In the genomic region with DNA sequence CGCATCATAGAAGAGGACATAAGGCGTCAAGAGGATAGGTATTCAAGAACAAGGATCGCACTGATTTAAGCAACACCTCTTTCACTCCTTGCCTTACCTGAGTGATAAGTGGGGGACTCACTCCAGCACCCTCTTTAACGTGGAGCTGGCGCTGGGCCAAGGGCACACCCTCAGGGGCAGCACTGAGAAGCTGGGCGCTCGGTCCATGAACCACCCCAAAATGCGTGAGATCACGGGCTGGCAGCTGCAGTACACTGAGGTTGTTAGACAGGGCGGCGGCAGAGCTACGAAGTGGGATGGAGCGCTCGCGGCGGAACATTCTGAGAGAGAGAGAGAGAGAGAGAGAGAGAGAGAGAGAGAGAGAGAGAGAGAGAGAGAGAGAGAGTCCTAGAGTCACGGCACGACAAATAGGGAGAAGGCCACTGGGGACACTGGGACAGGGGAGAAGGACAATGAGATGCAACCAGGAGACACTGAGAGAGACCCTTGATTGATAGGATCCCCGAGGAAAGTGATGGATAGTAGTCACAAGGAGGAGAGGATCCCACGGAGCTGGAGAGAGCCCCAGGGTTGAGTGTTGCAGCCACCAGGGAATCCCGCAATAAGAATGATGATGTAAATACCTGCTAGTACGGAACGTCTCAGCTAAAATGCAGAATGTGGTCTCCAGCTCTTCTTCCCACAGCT, we compare ENCODE assay signal across 8 mouse cellular contexts. TPM values are rescaled to one million over a fixed set of nuclear protein-coding genes. Genes with fewer than 3 reads are reported as not detected.
A peak's percentile ranks its signal among the peaks of the same experiment; 100 is the strongest.
DNase-seq lines count a peak whose midpoint lies in the region; ATAC-seq and TF ChIP-seq lines count a peak whose summit lies in the region.

No protein-coding gene starts in this region.

- no peak for TF ChIP-seq EP300 in heart, adult 2 months (IDR thresholded peaks at IDR 0.05; ENCODE audit: insufficient read depth, low read depth, low read length)

- peak overlapping the region; percentile 53 for H3K9ac ChIP-seq in heart, adult 2 months (ENCODE audit: low read depth, low read length)
- peak overlapping the region; percentile 74 for H3K9ac ChIP-seq in hindbrain, embryonic 16.5 days (ENCODE audit: low read depth, low read length)
- H3K9ac ChIP-seq in midbrain, embryonic 14.5 days (replicated peaks; ENCODE audit: low read length), result peak overlapping the region; percentile 64

- H3K4me1 ChIP-seq in heart, adult 2 months (ENCODE audit: control insufficient read depth, insufficient read depth, low read length), result peaks cover 1% of the 10 kb centered on the region; the same call in 1 of the 2 replicates
- H3K4me1 ChIP-seq in cortical plate, adult 2 months (ENCODE audit: control insufficient read depth, insufficient read depth, low read length), result peaks cover 2% of the 10 kb centered on the region
- H3K4me1 ChIP-seq in hindbrain, embryonic 16.5 days (ENCODE audit: control insufficient read depth, insufficient read depth, low read depth, low read length), result peaks cover 9% of the 10 kb centered on the region
- H3K4me1 ChIP-seq in midbrain, embryonic 14.5 days (ENCODE audit: control insufficient read depth, insufficient read depth, low read length), result peaks cover 15% of the 10 kb centered on the region

- H3K79me2 ChIP-seq in heart, adult 2 months (replicated peaks; ENCODE audit: control insufficient read depth, insufficient read depth, low read length), result no peaks in the 10 kb centered on the region
- no peaks in the 10 kb centered on the region for H3K79me2 ChIP-seq in C2C12 (ENCODE audit: control insufficient read depth, insufficient read depth)

- H3ac ChIP-seq in C2C12 (ENCODE audit: control insufficient read depth, insufficient read length, low read depth), result peak overlapping the region; percentile 65

- H3K27me3 ChIP-seq in heart, adult 2 months (ENCODE audit: control insufficient read depth, insufficient read depth, low read length), result no peaks in the 10 kb centered on the region
- peaks cover under 1% of the 10 kb centered on the region for H3K27me3 ChIP-seq in C2C12 (ENCODE audit: control insufficient read depth, insufficient read depth, insufficient read length)
- H3K27me3 ChIP-seq in hindbrain, embryonic 16.5 days (replicated peaks; ENCODE audit: control insufficient read depth, insufficient read depth, low read length), result peaks cover 8% of the 10 kb centered on the region
- H3K27me3 ChIP-seq in midbrain, embryonic 14.5 days (ENCODE audit: control insufficient read depth, insufficient read depth, low read length), result peaks cover 8% of the 10 kb centered on the region

- H3K27ac ChIP-seq in heart, adult 2 months, result no peak overlapping the region
- no peak overlapping the region for H3K27ac ChIP-seq in cortical plate, adult 2 months (ENCODE audit: insufficient read depth, low read length)
- H3K27ac ChIP-seq in hindbrain, embryonic 16.5 days (ENCODE audit: low read depth, low read length), result no peak overlapping the region
- peak overlapping the region; percentile 13; the same call in 1 of the 2 replicates for H3K27ac ChIP-seq in midbrain, embryonic 14.5 days (replicated peaks; ENCODE audit: low read depth, low read length)

- peaks cover 2% of the 10 kb centered on the region for H3K79me3 ChIP-seq in C2C12 (ENCODE audit: low read depth)

- intact Hi-C loops in heart, adult 2 months (cut with DNase I), result no loop called here
- intact Hi-C loops in heart, postnatal 10 days (cut with DNase I), result loop anchor here (2.0 kb wide), 1 partner anchor 13 kb away; no protein-coding TSS in a partner anchor

- peak overlapping the region; percentile 89 for H3K4me2 ChIP-seq in hindbrain, embryonic 16.5 days (ENCODE audit: low read length)
- H3K4me2 ChIP-seq in midbrain, embryonic 14.5 days (ENCODE audit: low read length), result peak overlapping the region; percentile 81

- WGBS in heart, adult 2 months, result 12% methylated on average over 23 of the region's 23 CpGs
- 8% methylated on average over 23 of the region's 23 CpGs for WGBS in hindbrain, embryonic 16.5 days
- WGBS in midbrain, embryonic 14.5 days, result 7% methylated on average over 23 of the region's 23 CpGs

- ATAC-seq in hindbrain, embryonic 16.5 days, result peak; percentile 52
- ATAC-seq in midbrain, embryonic 14.5 days (ENCODE audit: low FRiP score, low TSS enrichment), result no peak; the same call in 1 of the 2 replicates

- peak in 1 of 2 experiments; percentile 33 for DNase-seq in heart, adult 2 months
- no peak for DNase-seq in heart, postnatal 10 days
- DNase-seq in midbrain, embryonic 14.5 days, result no peak
- no peak for DNase-seq in layer of hippocampus, adult 9-11 months
- DNase-seq in gastrocnemius, adult 18-20 months (ENCODE audit: low spot score), result no peak

- peak overlapping the region; percentile 52 for H3K4me3 ChIP-seq in heart, adult 2 months
- peak overlapping the region; percentile 47 for H3K4me3 ChIP-seq in C2C12 (ENCODE audit: insufficient read depth, poor library complexity, severe bottlenecking)
- peak overlapping the region; percentile 97 for H3K4me3 ChIP-seq in cortical plate, adult 2 months (ENCODE audit: insufficient read depth, low read length)
- peak overlapping the region; percentile 67 for H3K4me3 ChIP-seq in hindbrain, embryonic 16.5 days (ENCODE audit: low read length)
- peak overlapping the region; percentile 55 for H3K4me3 ChIP-seq in midbrain, embryonic 14.5 days (replicated peaks; ENCODE audit: low read depth, low read length)

- no peak for TF ChIP-seq POLR2A in heart, adult 2 months (IDR thresholded peaks at IDR 0.05; ENCODE audit: insufficient read depth, low read depth, low read length)
- no peak for TF ChIP-seq POLR2A in cortical plate, adult 2 months (IDR thresholded peaks at IDR 0.05; ENCODE audit: extremely low read depth, insufficient read depth, low read length)

- H3K36me3 ChIP-seq in heart, adult 2 months (ENCODE audit: control insufficient read depth, insufficient read depth, low read length), result no peaks in the 10 kb centered on the region
- peaks cover 18% of the 10 kb centered on the region for H3K36me3 ChIP-seq in C2C12 (ENCODE audit: control insufficient read depth, insufficient read depth)
- peaks cover 6% of the 10 kb centered on the region for H3K36me3 ChIP-seq in hindbrain, embryonic 16.5 days (ENCODE audit: control insufficient read depth, insufficient read depth, low read length)
- H3K36me3 ChIP-seq in midbrain, embryonic 14.5 days (ENCODE audit: control insufficient read depth, insufficient read depth, low read length), result peaks cover 14% of the 10 kb centered on the region

- no peaks in the 10 kb centered on the region for H3K9me3 ChIP-seq in hindbrain, embryonic 16.5 days (ENCODE audit: control insufficient read depth, low read length)
- no peaks in the 10 kb centered on the region for H3K9me3 ChIP-seq in midbrain, embryonic 14.5 days (ENCODE audit: control insufficient read depth, low read length)

- no peak for TF ChIP-seq CTCF in heart, adult 2 months (IDR thresholded peaks at IDR 0.05)
- TF ChIP-seq CTCF in C2C12 (IDR thresholded peaks at IDR 0.05; ENCODE audit: control insufficient read depth, insufficient read depth, insufficient read length), result no peak
- no peak for TF ChIP-seq CTCF in cortical plate, adult 2 months (IDR thresholded peaks at IDR 0.05; ENCODE audit: extremely low read depth, insufficient read depth, low read length)

RNA-seq across cellular contexts. Expression of gene Wdr54, which starts 0.5 kb away (rescaled TPM):
- 1 to 10 TPM in 1 of 2 experiments, under 1 TPM in 1; 0.89 to 1.3 TPM for total RNA-seq in heart, adult 2 months (2021)
- 2.1 and 2.7 TPM in 2 replicates for polyA plus RNA-seq in heart, adult 2 months (2012; rRNA removed)
- 1 to 10 TPM; 1.7 to 1.8 TPM for total RNA-seq in heart, postnatal 10 days (2021)
- 9.5 TPM for polyA plus RNA-seq in C2C12 (2012; fragmentation: generic; extraction: Trizol)
- 29.0 and 34.1 TPM in 2 replicates for polyA plus RNA-seq in cortical plate, adult 2 months (2012; rRNA removed)
- 19.3 and 21.1 TPM in 2 replicates for polyA plus RNA-seq in hindbrain, embryonic 16.5 days (2015; fragmentation: Nextera tagmentation; extraction: Ambion mirVana)
- 19.4 and 30.3 TPM in 2 replicates for polyA plus RNA-seq in midbrain, embryonic 14.5 days (2014; fragmentation: Nextera tagmentation; extraction: Ambion mirVana)
- 1 to 10 TPM; 1.2 to 1.9 TPM for total RNA-seq in gastrocnemius, adult 18-20 months (2021)

RNA-seq across cellular contexts. Expression of gene 1700003E16Rik, which starts 0.5 kb away (rescaled TPM):
- under 1 TPM; 0.10 to 0.25 TPM for total RNA-seq in heart, adult 2 months (2021)
- 0.53 and 0.57 TPM in 2 replicates for polyA plus RNA-seq in heart, adult 2 months (2012; rRNA removed)
- under 1 TPM in 1 of 2 experiments, not detected in 1; 0.12 TPM for total RNA-seq in heart, postnatal 10 days (2021)
- 1.1 TPM for polyA plus RNA-seq in C2C12 (2012; fragmentation: generic; extraction: Trizol)
- 29.7 and 31.4 TPM in 2 replicates for polyA plus RNA-seq in cortical plate, adult 2 months (2012; rRNA removed)
- polyA plus RNA-seq in hindbrain, embryonic 16.5 days (2015; fragmentation: Nextera tagmentation; extraction: Ambion mirVana), result 11.0 and 12.9 TPM in 2 replicates
- 5.9 and 7.1 TPM in 2 replicates for polyA plus RNA-seq in midbrain, embryonic 14.5 days (2014; fragmentation: Nextera tagmentation; extraction: Ambion mirVana)
- under 1 TPM in 1 of 2 experiments, not detected in 1; 0.14 TPM for total RNA-seq in gastrocnemius, adult 18-20 months (2021)

RNA-seq across cellular contexts. Expression of gene Dctn1, which starts 10.0 kb away (rescaled TPM):
- total RNA-seq in heart, adult 2 months (2021), result 100 to 1,000 TPM; 125 to 141 TPM
- 84.2 and 89.1 TPM in 2 replicates for polyA plus RNA-seq in heart, adult 2 months (2012; rRNA removed)
- total RNA-seq in heart, postnatal 10 days (2021), result 100 to 1,000 TPM; 121 to 127 TPM
- 83.0 TPM for polyA plus RNA-seq in C2C12 (2012; fragmentation: generic; extraction: Trizol)
- polyA plus RNA-seq in cortical plate, adult 2 months (2012; rRNA removed), result 332 and 350 TPM in 2 replicates
- polyA plus RNA-seq in hindbrain, embryonic 16.5 days (2015; fragmentation: Nextera tagmentation; extraction: Ambion mirVana), result 155 and 167 TPM in 2 replicates
- 134 and 135 TPM in 2 replicates for polyA plus RNA-seq in midbrain, embryonic 14.5 days (2014; fragmentation: Nextera tagmentation; extraction: Ambion mirVana)
- total RNA-seq in gastrocnemius, adult 18-20 months (2021), result 100 to 1,000 TPM; 124 to 133 TPM

RNA-seq across cellular contexts. Expression of gene Rtkn, which starts 20.4 kb away (rescaled TPM):
- total RNA-seq in heart, adult 2 months (2021), result 1 to 10 TPM; 5.2 to 6.7 TPM
- 18.6 and 27.7 TPM in 2 replicates for polyA plus RNA-seq in heart, adult 2 months (2012; rRNA removed)
- 10 to 100 TPM; 10.7 to 11.7 TPM for total RNA-seq in heart, postnatal 10 days (2021)
- 42.1 TPM for polyA plus RNA-seq in C2C12 (2012; fragmentation: generic; extraction: Trizol)
- polyA plus RNA-seq in cortical plate, adult 2 months (2012; rRNA removed), result 163 and 169 TPM in 2 replicates
- 18.9 and 20.3 TPM in 2 replicates for polyA plus RNA-seq in hindbrain, embryonic 16.5 days (2015; fragmentation: Nextera tagmentation; extraction: Ambion mirVana)
- polyA plus RNA-seq in midbrain, embryonic 14.5 days (2014; fragmentation: Nextera tagmentation; extraction: Ambion mirVana), result 5.0 and 8.8 TPM in 2 replicates
- total RNA-seq in gastrocnemius, adult 18-20 months (2021), result 10 to 100 TPM in 1 of 2 experiments, 1 to 10 TPM in 1; 9.3 to 11.7 TPM

RNA-seq across cellular contexts. Expression of gene Ino80b, which starts 30.5 kb away (rescaled TPM):
- 10 to 100 TPM; 13.1 to 15.1 TPM for total RNA-seq in heart, adult 2 months (2021)
- 5.5 and 9.5 TPM in 2 replicates for polyA plus RNA-seq in heart, adult 2 months (2012; rRNA removed)
- total RNA-seq in heart, postnatal 10 days (2021), result 10 to 100 TPM; 14.6 to 17.6 TPM
- 33.6 TPM for polyA plus RNA-seq in C2C12 (2012; fragmentation: generic; extraction: Trizol)
- 23.2 and 25.5 TPM in 2 replicates for polyA plus RNA-seq in cortical plate, adult 2 months (2012; rRNA removed)
- 13.5 and 14.7 TPM in 2 replicates for polyA plus RNA-seq in hindbrain, embryonic 16.5 days (2015; fragmentation: Nextera tagmentation; extraction: Ambion mirVana)
- polyA plus RNA-seq in midbrain, embryonic 14.5 days (2014; fragmentation: Nextera tagmentation; extraction: Ambion mirVana), result 13.1 and 14.2 TPM in 2 replicates
- 10 to 100 TPM; 15.6 to 15.7 TPM for total RNA-seq in gastrocnemius, adult 18-20 months (2021)

Comparison
In these comparisons a context has a peak if more than half of its experiments do, and no peak if none do; other contexts are left out.
1. H3K4me3 ChIP-seq: peak in every context shown above with its lines; median percentile 97 in cortical plate, adult 2 months; 67 in hindbrain, embryonic 16.5 days; 55 in midbrain, embryonic 14.5 days; 52 in heart, adult 2 months; 47 in C2C12.